Mouse (Mus musculus): ENCODE data around the gene Tubb4b. TPM values are rescaled to one million over a fixed set of nuclear protein-coding genes. Genes with fewer than 3 reads are reported as not detected.

The Tubb4b gene
- total RNA-seq, 1 experiment from 2014 or later, result 294 TPM

Other genes with a start within 250 kb of the Tubb4b start
- 85.7 and 89.8 TPM in 2 replicates for gene Mrpl41, start 249.6 kb downstream of the Tubb4b start, total RNA-seq (2021)
- 34.2 and 38.3 TPM in 2 replicates for gene Pnpla7, start 248.7 kb downstream of the Tubb4b start, total RNA-seq (2021)
- 58.5 and 61.2 TPM in 2 replicates for gene Nsmf, start 170.3 kb downstream of the Tubb4b start, total RNA-seq (2021)
- 1.3 and 7.7 TPM in 2 replicates for gene Entpd8, start 144.4 kb downstream of the Tubb4b start, total RNA-seq (2021)
- not detected in 2 replicates for gene Noxa1, start 129.6 kb downstream of the Tubb4b start, total RNA-seq (2021)
- gene Nrarp, start 43.9 kb downstream of the Tubb4b start, total RNA-seq (2021), result 8.7 and 9.5 TPM in 2 replicates
- 13.9 and 21.3 TPM in 2 replicates for gene Tor4a, start 27.8 kb downstream of the Tubb4b start, total RNA-seq (2021)
- gene Nelfb, start 13.2 kb downstream of the Tubb4b start, total RNA-seq (2021), result 41.6 and 47.1 TPM in 2 replicates
- gene Stpg3, start 10.1 kb downstream of the Tubb4b start, total RNA-seq (2021), result not detected in 2 replicates
- not detected in 2 replicates for gene Fam166a, start 6.0 kb downstream of the Tubb4b start, total RNA-seq (2021)
- not detected in 2 replicates for gene Slc34a3, start 9.7 kb upstream of the Tubb4b start, total RNA-seq (2021)
- not detected in 2 replicates for gene Rnf224, start 12.1 kb upstream of the Tubb4b start, total RNA-seq (2021)
- gene Rnf208, start 17.6 kb upstream of the Tubb4b start, total RNA-seq (2021), result 7.2 and 7.9 TPM in 2 replicates
- gene Cysrt1, start 17.8 kb upstream of the Tubb4b start, total RNA-seq (2021), result not detected in 2 replicates
- gene AL732309.1, start 22.2 kb upstream of the Tubb4b start, total RNA-seq (2021), result 3.3 and 3.9 TPM in 2 replicates
- 25.6 and 31.0 TPM in 2 replicates for gene Tmem203, start 30.7 kb upstream of the Tubb4b start, total RNA-seq (2021)
- 10.9 and 13.4 TPM in 2 replicates for gene Tprn, start 37.9 kb upstream of the Tubb4b start, total RNA-seq (2021)
- 45.8 and 49.8 TPM in 2 replicates for gene Ssna1, start 47.7 kb upstream of the Tubb4b start, total RNA-seq (2021)
- gene Anapc2, start 47.8 kb upstream of the Tubb4b start, total RNA-seq (2021), result 63.9 and 66.1 TPM in 2 replicates
- not detected in 2 replicates for gene Tmem210, start 63.4 kb upstream of the Tubb4b start, total RNA-seq (2021)
- gene Lrrc26, start 65.2 kb upstream of the Tubb4b start, total RNA-seq (2021), result not detected in 2 replicates
- 9.7 and 11.0 TPM in 2 replicates for gene Grin1, start 94.5 kb upstream of the Tubb4b start, total RNA-seq (2021)
- 43.1 and 45.7 TPM in 2 replicates for gene Man1b1, start 107.6 kb upstream of the Tubb4b start, total RNA-seq (2021)
- 19.9 and 20.8 TPM in 2 replicates for gene Dpp7, start 131.7 kb upstream of the Tubb4b start, total RNA-seq (2021)
- gene Uap1l1, start 141.0 kb upstream of the Tubb4b start, total RNA-seq (2021), result 8.7 and 11.8 TPM in 2 replicates
- 3.4 and 3.5 TPM in 2 replicates for gene Sapcd2, start 147.6 kb upstream of the Tubb4b start, total RNA-seq (2021)
- gene Entpd2, start 171.2 kb upstream of the Tubb4b start, total RNA-seq (2021), result 7.6 and 9.5 TPM in 2 replicates
- gene Npdc1, start 174.6 kb upstream of the Tubb4b start, total RNA-seq (2021), result 77.2 and 90.9 TPM in 2 replicates
- 4.7 TPM in 1 of 2 replicates, not detected in the other for gene Fut7, start 198.6 kb upstream of the Tubb4b start, total RNA-seq (2021)
- 29.3 and 30.1 TPM in 2 replicates for gene Abca2, start 204.0 kb upstream of the Tubb4b start, total RNA-seq (2021)
- gene Clic3, start 232.1 kb upstream of the Tubb4b start, total RNA-seq (2021), result 0.74 and 1.0 TPM in 2 replicates
- 36.2 and 42.6 TPM in 2 replicates for gene Paxx, start 236.4 kb upstream of the Tubb4b start, total RNA-seq (2021)
- 8.7 and 9.9 TPM in 2 replicates for gene Ptgds, start 245.3 kb upstream of the Tubb4b start, total RNA-seq (2021)

All from adrenal gland, postnatal 14 days (tissue).